Mouse (Mus musculus) neutrophil, adult 83 days (primary cell): Measurements from ENCODE around the gene Kif1bp. TPM values are rescaled to one million over a fixed set of nuclear protein-coding genes. Genes with fewer than 3 reads are reported as not detected.

Experiments used
- total RNA-seq, 2 experiments: library from RNA; stranded (reverse); gene quantifications; one replicate each; pipeline ENCODE4 v1.2.4; 2023

Kif1bp gene
- 10 to 100 TPM; 18.1 to 19.9 TPM for total RNA-seq

GRCm38 (mm10) chr10:62578338-62579100, at the start of gene Kif1bp:
Gene Kif1bp, minus strand, starts transcription at chr10:62578457.

GRCm38 (mm10) chr10:62602177-62603040, 24.2 kb upstream of the Kif1bp start, which contains the start of gene Ddx21:
Gene Ddx21, minus strand, starts transcription at chr10:62602281.

GRCm38 (mm10) chr10:62527351-62527750, 50.9 kb downstream of the Kif1bp start, which contains the start of gene Srgn:
Gene Srgn, minus strand, starts transcription at chr10:62527451.

Other genes with a start within 250 kb of the Kif1bp start
- gene Hk1, start 198.5 kb downstream of the Kif1bp start, total RNA-seq, result 100 to 1,000 TPM in 1 of 2 experiments, 10 to 100 TPM in 1; 95.6 to 106 TPM
- gene Hkdc1, start 156.0 kb downstream of the Kif1bp start, total RNA-seq, result not detected
- under 1 TPM; 0.22 to 0.24 TPM for gene 4930507D05Rik, start 129.0 kb downstream of the Kif1bp start, total RNA-seq
- 10 to 100 TPM; 11.1 to 13.1 TPM for gene Supv3l1, start 128.7 kb downstream of the Kif1bp start, total RNA-seq
- 10 to 100 TPM; 43.1 to 45.4 TPM for gene Vps26a, start 91.7 kb downstream of the Kif1bp start, total RNA-seq
- gene Srgn, start 51.0 kb downstream of the Kif1bp start, total RNA-seq, result 100 to 1,000 TPM; 771 to 846 TPM
- 10 to 100 TPM; 37.4 to 40.2 TPM for gene Ddx21, start 23.8 kb upstream of the Kif1bp start, total RNA-seq
- 10 to 100 TPM; 50.3 to 60.4 TPM for gene Ddx50, start 72.8 kb upstream of the Kif1bp start, total RNA-seq
- under 1 TPM in 1 of 2 experiments, not detected in 1; 0.46 TPM for gene Stox1, start 147.7 kb upstream of the Kif1bp start, total RNA-seq
- 10 to 100 TPM; 68.5 to 73.3 TPM for gene Ccar1, start 213.8 kb upstream of the Kif1bp start, total RNA-seq